ENCODE assay signal across 13 mouse cellular contexts in the genomic region with DNA sequence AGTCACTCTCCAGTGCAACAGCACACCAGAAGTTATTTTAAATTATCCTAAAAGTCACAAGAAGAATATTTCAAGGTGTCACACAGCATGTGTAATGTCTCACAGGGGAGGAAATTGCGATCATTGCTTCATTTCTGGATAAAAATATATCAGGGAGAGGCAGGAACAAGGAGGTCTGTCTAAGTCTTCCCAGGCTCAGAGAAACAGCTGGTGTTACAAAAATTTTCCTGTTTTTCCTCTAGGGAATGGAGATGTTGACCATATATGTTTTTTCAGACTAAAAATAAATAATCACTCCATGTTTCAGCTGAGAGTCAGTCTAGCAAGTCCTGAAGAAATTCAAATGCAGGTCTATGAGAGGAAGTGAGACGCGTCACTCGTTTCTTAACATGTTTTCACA.
"Had no signal": no experiment of that assay in that cellular context is flagged by ENCODE, and none has a peak within 500 bp of the region (broad histone marks: within the 10 kb centered on the region; RNA-seq: fewer than 3 reads in every experiment).

No protein-coding gene starts in this region.

- H3K4me2 ChIP-seq: limb, embryonic 15.5 days; liver, embryonic 13.5 days; lung, embryonic 15.5 days; midbrain, embryonic 13.5 days had no signal

- ATAC-seq: liver, postnatal 0 days; midbrain, embryonic 13.5 days had no signal

- DNase-seq: kidney, adult 11 months; kidney, postnatal 25 days; layer of hippocampus, adult 9-11 months; layer of hippocampus, postnatal 36 days; liver, embryonic 13.5 days; liver, postnatal 0 days; right cerebral cortex, postnatal 25 days; thymus, adult 18-20 months; thymus, postnatal 14 days had no signal

- H3K4me1 ChIP-seq: limb, embryonic 15.5 days; liver, embryonic 13.5 days; lung, embryonic 15.5 days; midbrain, embryonic 13.5 days had no signal

- H3K4me3 ChIP-seq: limb, embryonic 15.5 days; liver, embryonic 13.5 days; lung, embryonic 15.5 days; midbrain, embryonic 13.5 days had no signal

- H3K9ac ChIP-seq: limb, embryonic 15.5 days; liver, embryonic 13.5 days; liver, postnatal 0 days; lung, embryonic 15.5 days; midbrain, embryonic 13.5 days had no signal

- H3K36me3 ChIP-seq: limb, embryonic 15.5 days; liver, embryonic 13.5 days; lung, embryonic 15.5 days; midbrain, embryonic 13.5 days had no signal

- H3K27me3 ChIP-seq: limb, embryonic 15.5 days; liver, embryonic 13.5 days; lung, embryonic 15.5 days; midbrain, embryonic 13.5 days had no signal

- H3K27ac ChIP-seq: limb, embryonic 15.5 days; liver, embryonic 13.5 days; lung, embryonic 15.5 days; midbrain, embryonic 13.5 days; stomach, postnatal 0 days had no signal

- H3K9me3 ChIP-seq: limb, embryonic 15.5 days; liver, embryonic 13.5 days; lung, embryonic 15.5 days; midbrain, embryonic 13.5 days had no signal
